Mouse (Mus musculus): Measurements from ENCODE around the gene Kcna3. TPM values are rescaled to one million over a fixed set of nuclear protein-coding genes. Genes with fewer than 3 reads are reported as not detected.
A peak's percentile ranks its signal among the peaks of the same experiment; 100 is the strongest.

The Kcna3 gene
- polyA plus RNA-seq (2014; fragmentation: Nextera tagmentation; extraction: Ambion mirVana), result 9.2 and 9.5 TPM in 2 replicates

- Histone ChIP-seq H3K4me1 (replicated peaks; ENCODE audit: control insufficient read depth, insufficient read depth, low read length) (peaks cover 8% of the 10 kb centered on the region; the same call in 1 of the 2 replicates), H3K27ac (ENCODE audit: low read depth, low read length) (peak within 1 kb of the TSS; percentile 71), H3K4me3 (ENCODE audit: low read depth, low read length) (peak within 1 kb of the TSS; percentile 66), H3K27me3 (ENCODE audit: control insufficient read depth, insufficient read depth, low read length) (no peaks in the 10 kb centered on the region), H3K9me3 (ENCODE audit: control insufficient read depth, low read length) (no peaks in the 10 kb centered on the region; the same call in 1 of the 2 replicates), H3K4me2 (ENCODE audit: low read depth, low read length, severe bottlenecking) (peak within 1 kb of the TSS; percentile 84), H3K9ac (ENCODE audit: low read length) (peak within 1 kb of the TSS; percentile 86), H3K36me3 (ENCODE audit: control insufficient read depth, insufficient read depth, low read length) (no peaks in the 10 kb centered on the region)
- ATAC-seq (replicated peaks; ENCODE audit: low FRiP score) (peak; percentile 96), DNase-seq (ENCODE audit: low spot score) (peak; percentile 95)
- under 1% methylated on average over 40 of the region's 80 CpGs for WGBS
Measured at GRCm38 (mm10) chr3:107035521-107036457, at the start of gene Kcna3. TSS of gene Kcna3 (plus strand) at chr3:107036169.

DNA sequence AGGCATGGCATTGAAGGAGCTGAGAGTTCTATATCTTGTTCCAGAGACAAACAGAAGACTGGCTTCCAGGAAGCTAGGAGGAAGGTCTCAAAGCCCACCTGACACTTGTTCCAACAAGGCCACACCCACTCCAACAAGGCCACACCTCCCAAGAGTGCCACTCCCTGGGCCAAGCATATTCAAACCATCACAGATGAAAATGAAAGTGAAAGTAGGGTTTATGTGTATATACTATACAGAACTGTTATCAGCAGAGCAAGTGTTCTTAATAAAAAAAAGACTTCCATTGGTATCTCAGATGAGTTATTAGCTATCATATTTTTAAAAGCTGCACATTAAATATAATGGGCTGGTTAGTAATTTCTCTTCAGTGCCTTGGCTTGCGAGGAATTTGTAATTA is 44.6 kb upstream of the Kcna3 start:
- Histone ChIP-seq H3K9me3 (ENCODE audit: control insufficient read depth, low read length) (no peaks in the 10 kb centered on the region), H3K4me1 (replicated peaks; ENCODE audit: control insufficient read depth, insufficient read depth, low read length) (no peaks in the 10 kb centered on the region), H3K4me2 (ENCODE audit: low read depth, low read length, severe bottlenecking) (no peak overlapping the region), H3K27ac (ENCODE audit: low read depth, low read length) (no peak overlapping the region), H3K36me3 (ENCODE audit: control insufficient read depth, insufficient read depth, low read length) (no peaks in the 10 kb centered on the region), H3K9ac (ENCODE audit: low read length) (no peak overlapping the region), H3K4me3 (ENCODE audit: low read depth, low read length) (no peak overlapping the region), H3K27me3 (ENCODE audit: control insufficient read depth, insufficient read depth, low read length) (no peaks in the 10 kb centered on the region)
- DNase-seq (ENCODE audit: low spot score), result no peak
- WGBS, result 91% methylated on average over 1 of the region's 1 CpGs
- ATAC-seq (replicated peaks; ENCODE audit: low FRiP score), result no peak

DNA sequence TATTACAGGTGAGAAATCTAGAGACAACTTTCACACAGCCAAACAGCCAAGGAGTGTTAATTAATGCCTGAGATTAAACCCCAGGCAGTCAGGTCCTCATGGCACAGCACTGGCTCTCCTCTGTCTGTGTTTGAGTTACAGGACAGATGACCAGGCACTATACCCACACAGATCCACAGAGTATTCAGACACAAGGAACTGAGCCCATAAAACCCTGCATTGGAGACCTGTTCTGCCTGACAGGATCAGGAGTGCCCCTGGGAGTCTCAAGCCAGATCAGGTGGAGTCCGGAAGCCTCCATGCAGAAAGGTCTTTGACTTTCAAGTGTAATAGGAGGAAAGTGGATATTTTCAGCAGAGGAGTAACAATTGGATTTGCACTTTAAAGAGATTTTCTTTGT is 40.6 kb upstream of the Kcna3 start:
- ATAC-seq (replicated peaks; ENCODE audit: low FRiP score) (no peak), DNase-seq (ENCODE audit: low spot score) (no peak)
- WGBS, result 54% methylated on average over 1 of the region's 1 CpGs
- Histone ChIP-seq H3K27me3 (ENCODE audit: control insufficient read depth, insufficient read depth, low read length) (no peaks in the 10 kb centered on the region), H3K9ac (ENCODE audit: low read length) (no peak overlapping the region), H3K36me3 (ENCODE audit: control insufficient read depth, insufficient read depth, low read length) (no peaks in the 10 kb centered on the region), H3K9me3 (ENCODE audit: control insufficient read depth, low read length) (no peaks in the 10 kb centered on the region), H3K27ac (ENCODE audit: low read depth, low read length) (no peak overlapping the region), H3K4me1 (replicated peaks; ENCODE audit: control insufficient read depth, insufficient read depth, low read length) (no peaks in the 10 kb centered on the region), H3K4me3 (ENCODE audit: low read depth, low read length) (no peak overlapping the region), H3K4me2 (ENCODE audit: low read depth, low read length, severe bottlenecking) (no peak overlapping the region)

DNA sequence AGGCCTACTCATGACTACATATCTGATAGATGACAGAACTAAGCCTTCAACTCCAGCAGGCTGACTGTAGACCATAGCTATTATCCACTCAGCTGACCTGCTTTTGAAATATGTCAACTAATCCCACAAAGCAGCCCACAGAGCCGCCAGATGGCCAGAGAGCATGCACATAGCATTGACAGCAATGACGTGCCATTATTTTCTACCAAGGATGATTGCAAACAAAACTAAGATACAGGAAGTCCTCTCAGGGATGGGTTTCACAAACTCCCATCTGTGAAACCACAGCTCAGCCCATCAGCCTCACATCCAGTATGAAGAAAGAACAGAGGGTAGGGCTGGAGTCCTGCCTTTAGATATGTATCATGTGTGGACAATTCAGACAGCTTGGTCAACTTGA is 39.8 kb upstream of the Kcna3 start:
- Histone ChIP-seq H3K4me2 (ENCODE audit: low read depth, low read length, severe bottlenecking) (no peak overlapping the region), H3K4me3 (ENCODE audit: low read depth, low read length) (no peak overlapping the region), H3K9ac (ENCODE audit: low read length) (no peak overlapping the region), H3K4me1 (replicated peaks; ENCODE audit: control insufficient read depth, insufficient read depth, low read length) (no peaks in the 10 kb centered on the region), H3K27me3 (ENCODE audit: control insufficient read depth, insufficient read depth, low read length) (no peaks in the 10 kb centered on the region), H3K27ac (ENCODE audit: low read depth, low read length) (no peak overlapping the region), H3K36me3 (ENCODE audit: control insufficient read depth, insufficient read depth, low read length) (no peaks in the 10 kb centered on the region), H3K9me3 (ENCODE audit: control insufficient read depth, low read length) (no peaks in the 10 kb centered on the region)
- no peak for ATAC-seq (replicated peaks; ENCODE audit: low FRiP score)
- DNase-seq (ENCODE audit: low spot score), result no peak
- WGBS, result 69% methylated on average over 2 of the region's 2 CpGs

DNA sequence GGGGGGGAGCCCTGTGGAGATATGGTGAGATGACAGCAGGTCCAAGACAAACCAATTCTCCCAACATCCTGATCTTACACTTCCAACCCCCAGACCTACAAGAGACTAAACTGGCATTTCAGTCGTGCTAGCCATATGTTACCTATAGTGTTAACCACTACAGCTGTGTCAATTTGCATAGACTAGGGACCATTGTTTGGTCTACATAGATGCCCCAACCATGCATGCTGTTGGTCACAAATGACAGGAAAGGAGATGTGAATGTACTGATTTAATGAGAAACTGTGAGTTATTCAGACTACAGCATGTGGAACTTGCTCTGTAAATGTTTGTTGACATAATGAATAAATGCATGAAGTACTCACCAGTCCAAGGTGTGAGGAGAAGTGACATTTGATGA is 37.6 kb upstream of the Kcna3 start:
- WGBS, result 86% methylated on average over 1 of the region's 1 CpGs
- H3K27me3 ChIP-seq (ENCODE audit: control insufficient read depth, insufficient read depth, low read length), result no peaks in the 10 kb centered on the region
- H3K4me1 ChIP-seq (replicated peaks; ENCODE audit: control insufficient read depth, insufficient read depth, low read length), result no peaks in the 10 kb centered on the region
- DNase-seq (ENCODE audit: low spot score) (no peak), ATAC-seq (replicated peaks; ENCODE audit: low FRiP score) (no peak)
- H3K36me3 ChIP-seq (ENCODE audit: control insufficient read depth, insufficient read depth, low read length), result no peaks in the 10 kb centered on the region
- no peak overlapping the region for H3K4me3 ChIP-seq (ENCODE audit: low read depth, low read length)
- no peak overlapping the region for H3K9ac ChIP-seq (ENCODE audit: low read length)
- no peak overlapping the region for H3K4me2 ChIP-seq (ENCODE audit: low read depth, low read length, severe bottlenecking)
- no peak overlapping the region for H3K27ac ChIP-seq (ENCODE audit: low read depth, low read length)
- no peaks in the 10 kb centered on the region for H3K9me3 ChIP-seq (ENCODE audit: control insufficient read depth, low read length)

- DNase-seq (ENCODE audit: low spot score) (no peak), ATAC-seq (replicated peaks; ENCODE audit: low FRiP score) (no peak)
- no peak overlapping the region for H3K27ac ChIP-seq (ENCODE audit: low read depth, low read length)
- WGBS, result 85% methylated on average over 2 of the region's 2 CpGs
- no peaks in the 10 kb centered on the region for H3K4me1 ChIP-seq (replicated peaks; ENCODE audit: control insufficient read depth, insufficient read depth, low read length)
- no peaks in the 10 kb centered on the region for H3K27me3 ChIP-seq (ENCODE audit: control insufficient read depth, insufficient read depth, low read length)
- no peak overlapping the region for H3K9ac ChIP-seq (ENCODE audit: low read length)
- no peak overlapping the region for H3K4me3 ChIP-seq (ENCODE audit: low read depth, low read length)
- no peak overlapping the region for H3K4me2 ChIP-seq (ENCODE audit: low read depth, low read length, severe bottlenecking)
- H3K36me3 ChIP-seq (ENCODE audit: control insufficient read depth, insufficient read depth, low read length), result no peaks in the 10 kb centered on the region
- H3K9me3 ChIP-seq (ENCODE audit: control insufficient read depth, low read length), result no peaks in the 10 kb centered on the region
Measured at GRCm38 (mm10) chr3:107000165-107000564, 35.8 kb upstream of the Kcna3 start.

DNA sequence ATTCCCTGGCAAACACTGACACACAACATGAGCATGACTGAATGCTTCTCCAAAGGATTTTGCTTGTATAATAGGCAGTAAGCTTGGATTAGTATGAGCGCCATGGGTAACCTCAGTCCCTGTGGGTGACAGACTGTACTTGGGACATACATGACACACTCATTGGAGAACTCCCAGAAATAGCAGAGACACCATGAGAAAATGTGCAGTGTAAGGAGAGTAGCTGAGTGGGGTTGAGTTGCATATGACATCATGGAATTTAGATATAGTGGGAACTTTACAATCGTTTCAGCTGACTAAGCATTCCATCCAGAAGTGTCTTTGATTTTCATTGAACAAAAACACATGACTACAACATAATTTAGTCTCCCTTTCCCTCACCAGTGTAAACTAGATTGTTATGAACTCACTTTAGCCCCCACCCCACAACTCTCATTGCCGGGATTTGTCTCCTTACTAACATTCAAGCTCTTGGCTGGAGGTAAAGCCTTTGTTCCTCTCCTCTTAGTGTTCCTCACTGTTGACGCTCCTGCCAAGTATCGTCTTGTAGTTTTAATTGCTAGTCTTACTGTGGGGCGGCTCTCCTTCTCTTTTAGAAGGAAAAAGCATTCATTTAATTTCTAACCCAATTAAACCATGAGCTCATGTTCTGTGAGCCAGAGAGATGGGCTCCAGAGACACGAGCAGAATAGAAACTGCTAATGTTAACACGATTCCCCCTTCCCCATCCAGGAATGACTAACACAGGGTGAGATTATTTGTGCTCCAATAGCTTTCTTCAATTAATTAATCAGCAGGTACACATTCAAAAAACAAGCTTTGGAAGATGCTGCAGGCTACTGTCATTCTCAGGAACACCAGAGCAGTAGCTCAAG is 33.5 kb upstream of the Kcna3 start:
- Histone ChIP-seq H3K4me1 (replicated peaks; ENCODE audit: control insufficient read depth, insufficient read depth, low read length) (no peaks in the 10 kb centered on the region), H3K4me3 (ENCODE audit: low read depth, low read length) (no peak overlapping the region), H3K9ac (ENCODE audit: low read length) (no peak overlapping the region), H3K27ac (ENCODE audit: low read depth, low read length) (no peak overlapping the region), H3K4me2 (ENCODE audit: low read depth, low read length, severe bottlenecking) (no peak overlapping the region), H3K36me3 (ENCODE audit: control insufficient read depth, insufficient read depth, low read length) (no peaks in the 10 kb centered on the region), H3K27me3 (ENCODE audit: control insufficient read depth, insufficient read depth, low read length) (no peaks in the 10 kb centered on the region), H3K9me3 (ENCODE audit: control insufficient read depth, low read length) (no peaks in the 10 kb centered on the region)
- peak; percentile 76 for ATAC-seq (replicated peaks; ENCODE audit: low FRiP score)
- no peak for DNase-seq (ENCODE audit: low spot score)
- WGBS, result 53% methylated on average over 8 of the region's 8 CpGs

- Histone ChIP-seq H3K27ac (ENCODE audit: low read depth, low read length) (no peak overlapping the region), H3K9ac (ENCODE audit: low read length) (no peak overlapping the region), H3K4me2 (ENCODE audit: low read depth, low read length, severe bottlenecking) (no peak overlapping the region), H3K4me3 (ENCODE audit: low read depth, low read length) (no peak overlapping the region), H3K27me3 (ENCODE audit: control insufficient read depth, insufficient read depth, low read length) (no peaks in the 10 kb centered on the region), H3K9me3 (ENCODE audit: control insufficient read depth, low read length) (no peaks in the 10 kb centered on the region), H3K36me3 (ENCODE audit: control insufficient read depth, insufficient read depth, low read length) (no peaks in the 10 kb centered on the region), H3K4me1 (replicated peaks; ENCODE audit: control insufficient read depth, insufficient read depth, low read length) (no peaks in the 10 kb centered on the region)
- WGBS, result 79% methylated on average over 4 of the region's 4 CpGs
- ATAC-seq (replicated peaks; ENCODE audit: low FRiP score), result no peak
- DNase-seq (ENCODE audit: low spot score), result no peak
Measured at GRCm38 (mm10) chr3:107009329-107010076, 26.5 kb upstream of the Kcna3 start.
